Mouse (Mus musculus) heart, postnatal 0 days (tissue): ENCODE results near the gene Fam178b. TPM values are rescaled to one million over a fixed set of nuclear protein-coding genes. Genes with fewer than 3 reads are reported as not detected.
"Not testable (repeated sequence)": the region's sequence is repeated elsewhere in the genome, so short reads cannot be mapped to it uniquely, and the experiment has no call there.

Source experiments
- ATAC-seq: fragments of 200-750 bp; cut with Nextera tagmentation; 2 replicates; pipeline ENCODE4 v1.8.0; 2017; ENCODE audit warnings: low read depth, moderate number of reproducible peaks, moderate library complexity; ENCODE audit not compliant: insufficient read depth
- DNase-seq: peaks from one replicate; pipeline ENCODE4 v3.0.0-alpha.2; 2016; ENCODE audit warnings: low spot score
- H3K27ac ChIP-seq: fragments of 300-500 bp; sonication (generic); 2 replicates; pipeline ENCODE4 v1.5.1; 2014; ENCODE audit warnings: low read depth, mild to moderate bottlenecking
- H3K27me3 ChIP-seq: fragments of 300-500 bp; sonication (generic); 2 replicates; pipeline ENCODE4 v1.6.1; 2014; ENCODE audit warnings: low read length, mixed read lengths; ENCODE audit not compliant: control insufficient read depth, insufficient read depth
- H3K36me3 ChIP-seq: fragments of 300-500 bp; sonication (generic); replicated peaks from 2 replicates; pipeline ENCODE4 v1.6.1; 2014; ENCODE audit warnings: low read length, mixed read lengths; ENCODE audit not compliant: control insufficient read depth, insufficient read depth
- H3K4me1 ChIP-seq: fragments of 300-500 bp; sonication (generic); 2 replicates; pipeline ENCODE4 v1.6.1; 2014; ENCODE audit warnings: antibody characterized with exemption; ENCODE audit not compliant: control insufficient read depth, insufficient read depth
- H3K4me2 ChIP-seq: fragments of 300-500 bp; sonication (generic); 2 replicates; pipeline ENCODE4 v1.6.1; 2014; ENCODE audit warnings: low read depth, mild to moderate bottlenecking, low read length, moderate library complexity
- H3K4me3 ChIP-seq: fragments of 300-500 bp; sonication (generic); 2 replicates; pipeline ENCODE4 v1.5.1; 2014; ENCODE audit warnings: low read depth, low read length
- H3K9ac ChIP-seq: fragments of 300-500 bp; sonication (generic); replicated peaks from 2 replicates; pipeline ENCODE4 v1.6.1; 2014; ENCODE audit warnings: low read depth, low read length, mixed read lengths
- H3K9me3 ChIP-seq: fragments of 300-500 bp; sonication (generic); replicated peaks from 2 replicates; pipeline ENCODE4 v1.6.1; 2016; ENCODE audit warnings: low read length; ENCODE audit not compliant: control insufficient read depth
- CTCF ChIP-seq: IDR thresholded peaks from 2 replicates; pipeline ENCODE4 v1.5.1; 2016; ENCODE audit warnings: antibody characterized with exemption, control low read depth, low read depth
- EP300 ChIP-seq: IDR thresholded peaks from 2 replicates; pipeline ENCODE4 v1.6.1; 2016; ENCODE audit warnings: antibody characterized with exemption, low read depth
- WGBS: fragments of 180-500 bp; shearing (Covaris S2); extraction: QIAGEN DNeasy Blood & Tissue Kit; methylation state at CpG from one replicate; pipeline ENCODE4 v1.1.7; 2014; 5-methylcytosine and 5-hydroxymethylcytosine counted together
- polyA plus RNA-seq: library from polyadenylated mRNA; unstranded; fragments of >200 nt; fragmentation: Nextera tagmentation; extraction: Ambion mirVana; gene quantifications from 2 replicates; pipeline ENCODE4 v1.2.1, GENCODE M21; 2015
- total RNA-seq: library from RNA; depleted of rRNA; stranded (reverse); fragments of >200 nt; gene quantifications from 2 replicates; pipeline ENCODE4 v1.2.3, GENCODE M21; 2014; ENCODE audit warnings: low replicate concordance

The Fam178b gene
- total and polyA plus RNA-seq, 2 experiments from 2014 or later = 0.81 TPM; not detected in 1

- no peaks in the 10 kb centered on the region for H3K36me3 ChIP-seq
Observed at GRCm38 (mm10) chr1:36671260-36671659, 11.7 kb downstream of the Fam178b start.

DNA sequence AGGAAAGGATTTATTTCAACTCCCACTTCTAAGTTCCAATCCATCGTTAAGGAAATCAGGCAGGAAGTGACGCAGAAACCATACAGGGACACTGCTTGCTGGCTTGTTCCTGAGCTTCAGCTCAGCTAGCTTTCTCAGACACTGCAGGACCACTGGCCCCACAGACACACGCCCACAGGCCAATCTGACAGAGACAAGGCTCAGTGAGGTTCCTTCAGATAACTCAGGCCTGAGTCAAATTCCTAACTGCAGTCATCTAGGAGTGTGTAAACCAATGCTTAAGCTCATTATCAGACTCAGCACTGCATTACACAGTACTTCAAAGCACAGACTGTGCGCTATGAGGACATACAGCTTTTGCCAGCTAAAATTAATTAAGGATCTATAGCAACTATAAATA, 12.7 kb downstream of the Fam178b start:
- no peak overlapping the region for H3K4me3 ChIP-seq
- H3K9ac ChIP-seq = no peak overlapping the region
- TF ChIP-seq CTCF = no peak
- TF ChIP-seq EP300 = no peak
- no peaks in the 10 kb centered on the region for H3K36me3 ChIP-seq
- no peaks in the 10 kb centered on the region for H3K27me3 ChIP-seq
- no peaks in the 10 kb centered on the region for H3K9me3 ChIP-seq
- no peak overlapping the region for H3K4me2 ChIP-seq
- no peak for ATAC-seq
- 40% methylated on average over 4 of the region's 4 CpGs for WGBS
- H3K27ac ChIP-seq = no peak overlapping the region
- H3K4me1 ChIP-seq = no peaks in the 10 kb centered on the region
- no peak for DNase-seq

More at GRCm38 (mm10) chr1:36671260-36671659, 11.7 kb downstream of the Fam178b start:
- Histone ChIP-seq H3K4me1 (no peaks in the 10 kb centered on the region), H3K27me3 (no peaks in the 10 kb centered on the region), H3K4me3 (no peak overlapping the region), H3K4me2 (no peak overlapping the region), H3K9ac (no peak overlapping the region), H3K9me3 (no peaks in the 10 kb centered on the region), H3K27ac (no peak overlapping the region)
- DNase-seq (no peak), ATAC-seq (no peak)
- WGBS = 85% methylated on average over 10 of the region's 10 CpGs
- no peak for TF ChIP-seq CTCF
- no peak for TF ChIP-seq EP300

DNA sequence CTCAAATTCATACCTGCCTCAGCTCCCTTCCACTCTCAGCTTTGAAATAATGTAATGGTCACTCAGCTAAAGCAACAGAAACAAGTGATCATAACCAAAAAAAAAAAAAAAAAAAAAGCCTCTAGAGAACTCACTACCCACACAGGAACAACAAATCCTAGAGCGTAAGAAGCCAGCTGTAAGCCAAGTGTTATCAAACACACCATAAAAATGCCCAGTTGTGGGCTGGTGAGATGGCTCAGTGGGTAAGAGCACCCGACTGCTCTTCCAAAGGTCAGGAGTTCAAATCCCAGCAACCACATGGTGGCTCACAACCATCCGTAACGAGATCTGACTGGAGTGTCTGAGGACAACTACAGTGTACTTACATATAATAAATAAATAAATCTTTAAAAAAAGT, 15.0 kb downstream of the Fam178b start:
- H3K4me3 ChIP-seq, H3K4me2 ChIP-seq, H3K9me3 ChIP-seq, H3K9ac ChIP-seq, DNase-seq, H3K4me1 ChIP-seq, H3K27me3 ChIP-seq, H3K27ac ChIP-seq, ATAC-seq, H3K36me3 ChIP-seq: not testable (repeated sequence)
- WGBS = 61% methylated on average over 2 of the region's 4 CpGs

GRCm38 (mm10) chr1:36665934-36666333, 17.0 kb downstream of the Fam178b start:
- H3K4me1 ChIP-seq = no peaks in the 10 kb centered on the region
- ATAC-seq = no peak
- H3K27me3 ChIP-seq = no peaks in the 10 kb centered on the region
- no peak overlapping the region for H3K4me3 ChIP-seq
- no peak for DNase-seq
- H3K36me3 ChIP-seq = no peaks in the 10 kb centered on the region
- TF ChIP-seq CTCF (no peak), EP300 (no peak)
- H3K9me3 ChIP-seq = no peaks in the 10 kb centered on the region
- no peak overlapping the region for H3K4me2 ChIP-seq
- H3K27ac ChIP-seq = no peak overlapping the region
- WGBS = 67% methylated on average over 4 of the region's 4 CpGs
- no peak overlapping the region for H3K9ac ChIP-seq

GRCm38 (mm10) chr1:36665165-36665723, 17.7 kb downstream of the Fam178b start:
- WGBS = 72% methylated on average over 11 of the region's 11 CpGs
- no peak overlapping the region for H3K27ac ChIP-seq
- H3K9me3 ChIP-seq = no peaks in the 10 kb centered on the region
- H3K9ac ChIP-seq = no peak overlapping the region
- DNase-seq (no peak), ATAC-seq (no peak)
- H3K4me1 ChIP-seq = no peaks in the 10 kb centered on the region
- TF ChIP-seq CTCF (no peak), EP300 (no peak)
- no peak overlapping the region for H3K4me3 ChIP-seq
- no peak overlapping the region for H3K4me2 ChIP-seq
- H3K36me3 ChIP-seq = no peaks in the 10 kb centered on the region
- H3K27me3 ChIP-seq = no peaks in the 10 kb centered on the region

DNA sequence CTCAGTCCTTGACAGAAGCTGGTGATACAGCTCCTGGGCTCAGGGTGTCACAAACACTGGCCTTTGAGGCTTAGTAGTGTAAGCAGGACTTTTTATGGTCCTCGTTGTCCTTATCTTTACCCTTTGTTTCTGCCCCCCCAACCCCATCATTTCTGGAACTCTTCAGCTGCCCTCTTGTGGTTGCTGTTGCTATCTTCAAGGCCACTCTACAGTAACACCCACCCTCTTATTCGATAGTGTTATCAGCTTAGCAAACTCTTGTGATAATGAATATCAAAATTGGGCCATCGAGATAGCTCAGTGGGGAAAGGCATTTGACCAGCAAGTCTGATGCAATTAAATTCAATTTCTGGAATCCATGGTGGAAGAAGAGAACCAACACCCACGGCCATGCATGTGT, 18.5 kb downstream of the Fam178b start:
- TF ChIP-seq EP300 = no peak
- TF ChIP-seq CTCF = peak; percentile 47
- no peaks in the 10 kb centered on the region for H3K9me3 ChIP-seq
- no peak overlapping the region for H3K9ac ChIP-seq
- H3K4me2 ChIP-seq = no peak overlapping the region
- H3K27me3 ChIP-seq = no peaks in the 10 kb centered on the region
- H3K4me1 ChIP-seq = no peaks in the 10 kb centered on the region
- H3K27ac ChIP-seq = no peak overlapping the region
- H3K36me3 ChIP-seq = no peaks in the 10 kb centered on the region
- 44% methylated on average over 4 of the region's 4 CpGs for WGBS
- no peak for DNase-seq
- ATAC-seq = no peak
- H3K4me3 ChIP-seq = no peak overlapping the region
